Mouse (Mus musculus) midbrain, embryonic 15.5 days (tissue): ENCODE measurements at regions not wholly inside any gene's neighbourhood (a gene's known extent, or its start where the extent isn't known, plus 50 kb on each side); places are given as distances from the start of the nearest gene placed in this dataset.

Experiments used
- ATAC-seq: fragments of 200-750 bp; cut with Nextera tagmentation; replicated peaks from 2 replicates; pipeline ENCODE4 v1.8.0; 2017; ENCODE audit warnings: moderate TSS enrichment
- H3K27ac ChIP-seq: fragments of 300-500 bp; sonication (generic); 2 replicates; pipeline ENCODE4 v1.5.1; 2015; ENCODE audit warnings: mild to moderate bottlenecking, inconsistent platforms
- H3K27me3 ChIP-seq: fragments of 300-500 bp; sonication (generic); replicated peaks from 2 replicates; pipeline ENCODE4 v1.6.1; 2015; ENCODE audit warnings: inconsistent platforms
- H3K36me3 ChIP-seq: fragments of 300-500 bp; sonication (generic); replicated peaks from 2 replicates; pipeline ENCODE4 v1.6.1; 2015; ENCODE audit warnings: inconsistent platforms
- H3K4me1 ChIP-seq: fragments of 300-500 bp; sonication (generic); 2 replicates; pipeline ENCODE4 v1.6.1; 2015; ENCODE audit warnings: inconsistent platforms
- H3K4me2 ChIP-seq: fragments of 300-500 bp; sonication (generic); 2 replicates; pipeline ENCODE4 v1.6.1; 2015; ENCODE audit warnings: inconsistent platforms, mild to moderate bottlenecking, moderate library complexity
- H3K4me3 ChIP-seq: fragments of 300-500 bp; sonication (generic); 2 replicates; pipeline ENCODE4 v1.5.1; 2015; ENCODE audit warnings: mild to moderate bottlenecking, inconsistent platforms
- H3K9ac ChIP-seq: fragments of 300-500 bp; sonication (generic); 2 replicates; pipeline ENCODE4 v1.6.1; 2015; ENCODE audit warnings: mild to moderate bottlenecking, inconsistent platforms
- H3K9me3 ChIP-seq: fragments of 300-500 bp; sonication (generic); 2 replicates; pipeline ENCODE4 v1.6.1; 2016; ENCODE audit warnings: inconsistent platforms
- WGBS: fragments of 180-500 bp; shearing (Covaris S2); methylation state at CpG from one replicate; pipeline ENCODE4 v1.1.7; 2015; ENCODE audit warnings: mixed read lengths; 5-methylcytosine and 5-hydroxymethylcytosine counted together

DNA sequence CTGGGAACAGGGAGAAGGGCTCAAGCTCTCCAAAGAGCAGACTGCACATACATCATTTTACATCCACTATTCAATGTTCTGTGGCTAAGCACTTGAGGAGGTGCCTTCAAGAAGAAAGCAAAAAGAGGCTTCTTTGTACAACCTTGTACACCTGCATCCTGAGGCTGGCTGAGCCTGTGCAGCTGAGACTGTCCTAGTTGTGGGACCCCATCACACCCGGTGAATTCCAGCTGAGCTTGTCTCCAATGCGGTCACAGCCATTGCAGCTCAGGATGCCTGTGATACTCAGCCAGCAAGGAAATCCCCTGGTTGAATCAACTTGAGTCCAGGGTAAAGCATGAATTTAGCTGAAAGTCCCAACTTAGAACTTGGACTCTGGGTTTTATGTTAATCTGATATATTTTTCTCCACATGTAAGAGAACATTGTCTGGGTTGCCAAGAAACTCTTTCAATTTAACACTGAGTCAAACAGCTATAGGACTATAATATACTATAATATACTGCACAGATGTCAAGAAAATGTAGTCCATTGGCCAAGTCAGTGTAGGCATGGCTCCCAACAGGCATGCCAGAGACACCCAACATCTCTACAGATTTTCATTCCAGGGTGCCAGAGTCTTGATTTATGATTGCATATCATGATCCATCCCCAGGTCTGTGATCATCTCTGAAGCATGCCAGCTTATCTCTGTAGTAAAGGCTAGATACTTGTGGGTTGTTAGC is 599.2 kb downstream of the Pard3 start:
- Histone ChIP-seq H3K36me3 (no peaks in the 10 kb centered on the region), H3K9ac (no peak overlapping the region), H3K9me3 (no peaks in the 10 kb centered on the region), H3K4me3 (no peak overlapping the region), H3K27me3 (no peaks in the 10 kb centered on the region), H3K4me1 (no peaks in the 10 kb centered on the region), H3K4me2 (no peak overlapping the region), H3K27ac (no peak overlapping the region)
- WGBS, result 93% methylated on average over 2 of the region's 2 CpGs
- no peak for ATAC-seq

DNA sequence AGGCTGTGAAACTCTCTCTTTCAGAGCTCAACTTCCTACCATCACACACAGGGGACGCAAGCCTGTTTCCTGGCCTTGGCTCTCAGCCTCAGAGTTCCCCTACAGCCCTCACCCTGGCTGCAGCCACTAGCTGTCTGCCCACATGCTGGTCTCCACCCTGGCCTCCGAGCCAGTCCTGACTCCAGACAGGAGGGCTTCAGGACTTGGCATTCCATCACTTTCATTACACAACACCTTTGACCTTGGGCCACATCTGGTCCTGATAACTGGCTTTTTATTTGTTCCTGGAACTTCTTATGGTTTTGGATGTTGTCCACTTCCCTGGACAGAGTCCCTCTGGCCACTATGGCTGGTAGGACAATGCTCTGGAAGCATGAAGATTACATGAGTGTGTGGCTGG is 602.9 kb downstream of the Pard3 start:
- Histone ChIP-seq H3K4me1 (no peaks in the 10 kb centered on the region), H3K9me3 (no peaks in the 10 kb centered on the region), H3K4me3 (no peak overlapping the region), H3K27ac (no peak overlapping the region), H3K9ac (no peak overlapping the region), H3K27me3 (no peaks in the 10 kb centered on the region), H3K4me2 (no peak overlapping the region), H3K36me3 (no peaks in the 10 kb centered on the region)
- ATAC-seq, result no peak
- 75% methylated on average over 2 of the region's 2 CpGs for WGBS

DNA sequence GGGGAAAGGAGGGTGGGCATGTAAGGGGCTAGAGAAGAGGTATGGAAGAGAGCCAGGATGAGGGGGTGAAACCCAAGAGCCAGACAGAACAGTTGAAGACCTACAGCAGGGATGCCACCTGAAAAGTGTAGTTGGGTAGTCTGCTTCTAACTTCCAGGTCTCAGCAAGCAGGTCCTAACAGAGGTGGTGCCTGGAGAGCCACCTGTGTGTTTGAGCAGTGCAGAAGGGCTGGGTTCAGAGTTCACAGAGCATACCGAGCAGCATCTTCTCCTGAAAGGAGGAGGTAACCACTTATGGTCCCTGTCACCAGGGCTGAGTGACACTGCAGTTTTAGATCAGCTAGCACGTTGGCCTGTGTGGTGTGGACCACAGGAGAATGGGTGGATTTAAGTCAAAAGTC is 605.3 kb downstream of the Pard3 start:
- ATAC-seq, result no peak
- H3K9me3 ChIP-seq, result no peaks in the 10 kb centered on the region
- no peak overlapping the region for H3K27ac ChIP-seq
- H3K27me3 ChIP-seq, result no peaks in the 10 kb centered on the region
- WGBS, result 73% methylated on average over 2 of the region's 2 CpGs
- H3K36me3 ChIP-seq, result no peaks in the 10 kb centered on the region
- H3K4me1 ChIP-seq, result no peaks in the 10 kb centered on the region
- H3K4me2 ChIP-seq, result no peak overlapping the region
- H3K4me3 ChIP-seq, result no peak overlapping the region
- H3K9ac ChIP-seq, result no peak overlapping the region

DNA sequence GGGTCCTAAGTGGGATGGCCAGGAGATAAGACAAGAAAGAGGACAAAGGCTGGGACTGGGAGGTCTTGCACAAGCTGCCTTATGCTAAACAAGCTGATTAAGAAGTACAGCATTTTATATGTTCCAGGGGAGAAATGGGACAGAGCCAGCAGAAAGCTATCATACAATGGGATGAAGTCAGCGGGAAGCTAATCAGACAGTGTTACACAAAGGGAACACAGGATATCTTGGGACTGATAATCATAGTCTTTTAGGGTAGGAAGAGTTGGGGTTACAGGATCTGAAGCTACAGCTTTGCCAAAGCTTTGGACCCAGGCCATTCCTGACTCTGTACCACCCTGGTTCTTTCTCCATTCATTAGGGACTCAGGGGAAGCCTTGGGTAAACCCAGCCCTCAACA is 610.4 kb downstream of the Pard3 start:
- no peaks in the 10 kb centered on the region for H3K36me3 ChIP-seq

DNA sequence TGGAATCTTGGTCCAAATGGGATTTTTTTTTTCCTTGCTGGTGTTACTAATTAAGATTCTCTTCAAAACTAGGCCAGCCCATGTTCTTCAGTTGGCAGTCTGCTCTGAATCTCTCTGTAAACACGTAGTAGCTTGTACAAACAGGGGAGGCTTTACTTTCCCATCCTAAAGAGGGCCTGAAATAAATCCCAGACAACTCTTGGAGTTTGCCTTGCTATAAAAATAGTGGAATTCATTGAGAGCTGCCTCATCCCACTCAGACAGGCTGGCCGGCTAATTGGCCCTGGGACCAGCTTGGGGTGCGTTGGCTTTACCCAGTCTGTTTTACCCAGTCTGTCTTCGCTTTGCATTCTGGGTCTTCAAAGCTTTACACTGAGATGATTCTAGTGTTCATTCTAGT is 611.7 kb downstream of the Pard3 start:
- Histone ChIP-seq H3K4me1 (no peaks in the 10 kb centered on the region), H3K4me2 (no peak overlapping the region), H3K9ac (no peak overlapping the region), H3K27me3 (no peaks in the 10 kb centered on the region), H3K27ac (no peak overlapping the region), H3K9me3 (no peaks in the 10 kb centered on the region), H3K36me3 (no peaks in the 10 kb centered on the region), H3K4me3 (no peak overlapping the region)
- 81% methylated on average over 4 of the region's 4 CpGs for WGBS
- no peak for ATAC-seq

More for the DNA sequence above, 610.4 kb downstream of the Pard3 start:
- Histone ChIP-seq H3K4me2 (no peak overlapping the region), H3K4me3 (no peak overlapping the region), H3K27ac (no peak overlapping the region), H3K9ac (no peak overlapping the region), H3K27me3 (no peaks in the 10 kb centered on the region), H3K9me3 (no peaks in the 10 kb centered on the region), H3K4me1 (no peaks in the 10 kb centered on the region)
- no peak for ATAC-seq
- 93% methylated on average over 1 of the region's 1 CpGs for WGBS

DNA sequence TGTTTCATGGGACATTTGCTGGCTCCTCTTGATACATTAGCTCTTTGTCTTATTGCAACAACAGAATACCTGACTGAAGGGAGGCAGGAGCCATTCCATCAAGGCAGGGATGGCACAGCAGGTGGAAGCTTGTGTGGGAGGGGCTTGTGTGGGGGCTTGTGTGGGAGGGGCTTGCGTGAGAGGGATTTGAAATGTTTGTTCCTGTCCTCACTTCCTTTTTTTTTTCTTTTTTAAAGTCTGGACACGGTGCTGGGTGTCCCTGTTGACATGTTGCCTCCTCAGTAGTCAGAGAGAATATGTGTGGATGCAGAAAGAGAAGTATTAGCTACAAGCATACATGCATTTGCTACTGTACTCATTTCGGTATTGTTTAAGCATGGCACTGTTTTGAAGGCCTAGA is 616.5 kb downstream of the Pard3 start:
- H3K4me2 ChIP-seq, result no peak overlapping the region
- H3K27me3 ChIP-seq, result no peaks in the 10 kb centered on the region
- no peak overlapping the region for H3K9ac ChIP-seq
- no peak for ATAC-seq
- no peaks in the 10 kb centered on the region for H3K9me3 ChIP-seq
- no peak overlapping the region for H3K4me3 ChIP-seq
- 78% methylated on average over 3 of the region's 3 CpGs for WGBS
- no peaks in the 10 kb centered on the region for H3K4me1 ChIP-seq
- no peaks in the 10 kb centered on the region for H3K36me3 ChIP-seq
- H3K27ac ChIP-seq, result no peak overlapping the region

DNA sequence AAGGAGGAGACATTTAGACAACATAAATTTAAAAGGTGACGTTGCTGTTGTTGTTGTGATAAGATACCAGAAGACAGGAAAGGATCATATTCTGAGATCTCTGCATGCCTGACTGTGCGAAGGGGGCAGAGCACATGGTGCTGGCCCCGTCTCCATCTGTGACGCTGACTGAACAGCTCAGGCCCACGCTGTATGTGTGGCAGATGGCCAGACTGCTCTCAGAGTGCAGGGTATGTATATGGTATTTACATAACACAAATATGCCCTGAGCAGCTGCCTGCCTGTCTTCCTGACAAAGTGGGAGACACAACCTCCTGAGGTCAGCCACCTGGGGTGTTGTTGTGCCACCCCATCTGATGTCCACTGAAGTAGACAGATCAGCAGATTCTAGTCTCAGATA is 620.5 kb downstream of the Pard3 start:
- ATAC-seq, result no peak
- H3K4me3 ChIP-seq, result no peak overlapping the region
- no peaks in the 10 kb centered on the region for H3K9me3 ChIP-seq
- H3K4me2 ChIP-seq, result no peak overlapping the region
- H3K27me3 ChIP-seq, result no peaks in the 10 kb centered on the region
- no peaks in the 10 kb centered on the region for H3K4me1 ChIP-seq
- H3K9ac ChIP-seq, result no peak overlapping the region
- no peak overlapping the region for H3K27ac ChIP-seq
- no peaks in the 10 kb centered on the region for H3K36me3 ChIP-seq
- 68% methylated on average over 5 of the region's 5 CpGs for WGBS

DNA sequence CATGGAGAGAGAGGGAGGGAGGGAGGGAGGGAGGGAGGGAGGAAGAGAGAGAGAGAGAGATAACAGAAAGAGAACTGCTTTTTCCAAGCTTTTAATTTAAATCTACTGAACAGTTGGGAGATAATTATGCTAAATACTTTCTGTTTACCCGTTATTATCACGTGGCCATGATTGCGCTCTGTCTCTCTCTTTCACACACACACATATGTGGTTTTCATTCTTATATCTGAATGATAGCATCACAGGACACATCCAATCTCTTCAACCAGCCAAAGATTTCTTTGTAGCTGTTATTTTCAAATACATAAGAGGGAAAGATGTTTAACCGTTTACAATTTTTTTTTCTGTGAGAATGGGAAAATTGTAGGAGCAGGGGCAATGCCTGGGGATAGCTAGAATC is 627.1 kb downstream of the Pard3 start:
- Histone ChIP-seq H3K4me1 (no peaks in the 10 kb centered on the region), H3K9ac (no peak overlapping the region), H3K4me3 (no peak overlapping the region), H3K36me3 (no peaks in the 10 kb centered on the region), H3K9me3 (no peaks in the 10 kb centered on the region), H3K4me2 (no peak overlapping the region), H3K27ac (no peak overlapping the region), H3K27me3 (no peaks in the 10 kb centered on the region)
- ATAC-seq, result no peak
- WGBS, result 78% methylated on average over 4 of the region's 4 CpGs

DNA sequence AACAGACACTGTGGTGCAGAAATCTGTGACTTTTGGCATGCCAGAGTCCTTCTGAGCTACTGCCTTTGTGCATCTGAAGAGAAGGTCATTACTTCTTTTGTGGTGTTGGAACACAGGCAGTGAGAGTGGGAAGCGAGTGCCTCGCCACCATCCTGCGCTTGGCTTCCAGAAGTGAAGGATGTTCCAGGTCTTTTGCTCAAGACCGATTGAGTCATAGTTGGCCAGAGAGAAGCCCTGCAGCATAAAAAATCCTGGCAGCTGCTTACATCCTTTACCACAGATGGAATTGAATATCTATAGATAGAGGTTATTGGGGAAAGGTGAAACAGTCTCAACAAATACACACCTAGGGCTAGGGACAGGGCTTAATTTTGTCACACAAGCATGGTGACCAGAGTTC is 634.7 kb downstream of the Pard3 start:
- ATAC-seq, result no peak
- no peak overlapping the region for H3K4me2 ChIP-seq
- H3K4me1 ChIP-seq, result no peaks in the 10 kb centered on the region
- H3K27ac ChIP-seq, result no peak overlapping the region
- no peaks in the 10 kb centered on the region for H3K36me3 ChIP-seq
- no peaks in the 10 kb centered on the region for H3K27me3 ChIP-seq
- no peak overlapping the region for H3K9ac ChIP-seq
- H3K4me3 ChIP-seq, result no peak overlapping the region
- 93% methylated on average over 4 of the region's 4 CpGs for WGBS
- H3K9me3 ChIP-seq, result no peaks in the 10 kb centered on the region

DNA sequence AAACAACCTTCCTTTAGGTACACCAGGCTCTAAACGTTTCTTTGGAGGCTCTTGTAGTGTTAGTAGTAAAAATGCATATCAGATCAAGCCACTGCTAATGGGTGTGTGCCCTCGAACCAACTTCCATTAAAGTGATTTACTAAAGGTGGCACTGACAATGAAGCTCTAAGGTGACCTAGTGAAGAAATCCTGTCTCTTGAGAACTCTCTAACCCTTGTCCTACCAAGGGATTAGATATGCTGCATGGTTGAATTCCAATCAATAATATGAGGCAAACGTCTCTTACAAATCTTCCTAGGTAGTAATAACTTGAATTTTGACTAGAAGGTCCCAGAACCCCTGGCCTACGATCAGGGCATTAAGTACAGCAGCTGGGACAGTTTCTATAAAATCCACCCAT is 640.7 kb downstream of the Pard3 start:
- Histone ChIP-seq H3K4me2 (no peak overlapping the region), H3K27me3 (no peaks in the 10 kb centered on the region), H3K9me3 (no peaks in the 10 kb centered on the region), H3K4me1 (no peaks in the 10 kb centered on the region), H3K9ac (no peak overlapping the region), H3K4me3 (no peak overlapping the region), H3K36me3 (no peaks in the 10 kb centered on the region), H3K27ac (no peak overlapping the region)
- no peak for ATAC-seq
- 77% methylated on average over 4 of the region's 4 CpGs for WGBS

DNA sequence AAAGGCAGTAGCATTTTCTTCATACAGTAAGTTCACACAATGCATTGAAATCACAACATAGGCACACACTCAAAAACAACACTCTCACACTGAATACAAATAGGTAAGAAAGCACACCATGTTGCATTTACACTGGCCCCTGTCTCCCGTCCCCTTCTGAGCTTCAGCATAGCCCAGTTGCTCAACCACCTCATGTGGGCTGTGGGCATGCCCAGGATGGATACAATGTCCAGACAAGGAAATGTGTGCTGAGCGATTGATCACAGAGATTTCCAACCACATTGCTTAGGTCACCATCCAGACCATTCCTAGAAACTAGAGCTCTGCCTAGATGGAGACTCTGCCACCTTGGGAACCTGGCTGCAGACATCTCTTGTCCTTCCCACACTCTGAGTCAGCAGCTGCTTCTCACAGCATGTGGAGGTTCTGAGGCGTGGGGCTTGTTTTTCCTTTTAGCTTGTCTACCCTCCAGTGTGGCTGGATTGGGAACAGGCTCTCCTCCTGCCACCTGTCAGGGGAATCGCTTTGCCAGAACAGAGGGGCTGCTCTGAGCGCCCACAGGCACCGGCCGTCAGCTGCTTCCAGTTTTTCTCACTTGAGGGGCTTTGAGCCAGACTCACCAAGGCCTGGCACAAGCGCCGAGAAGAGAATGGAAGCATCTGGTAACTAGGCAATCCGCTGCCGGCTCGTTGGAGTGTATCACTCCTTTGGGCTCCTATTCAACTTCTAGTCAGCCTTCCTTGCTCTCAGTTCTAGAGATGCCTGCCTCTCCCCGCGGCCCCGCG is 642.5 kb downstream of the Pard3 start:
- H3K4me1 ChIP-seq, result no peaks in the 10 kb centered on the region
- H3K9ac ChIP-seq, result no peak overlapping the region
- H3K4me3 ChIP-seq, result no peak overlapping the region
- H3K27ac ChIP-seq, result 0 out of 2 replicates have a peak overlapping the region, but pooled peaks have one; percentile 15
- H3K27me3 ChIP-seq, result no peaks in the 10 kb centered on the region
- ATAC-seq, result peak; percentile 58
- H3K9me3 ChIP-seq, result no peaks in the 10 kb centered on the region
- WGBS, result 43% methylated on average over 16 of the region's 16 CpGs
- no peaks in the 10 kb centered on the region for H3K36me3 ChIP-seq
- H3K4me2 ChIP-seq, result no peak overlapping the region

DNA sequence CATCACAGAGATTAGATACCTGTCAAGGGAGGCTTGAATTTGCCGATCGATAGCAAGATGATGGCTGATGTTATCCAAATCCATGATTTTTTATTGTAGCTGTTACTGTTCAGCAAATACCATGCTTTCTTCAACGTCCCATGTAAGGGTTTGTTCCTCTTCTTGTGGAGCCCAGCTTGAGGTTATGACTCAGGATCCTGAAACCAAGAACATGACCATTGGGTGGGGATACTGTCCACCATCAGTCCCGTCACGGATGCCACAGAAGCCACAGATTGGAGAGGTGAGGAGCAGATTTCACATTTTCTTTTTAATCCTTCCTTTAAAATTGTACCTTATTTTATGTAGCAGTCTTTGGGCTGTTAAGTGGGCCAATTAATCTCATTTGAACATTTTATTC is 645.7 kb downstream of the Pard3 start:
- no peaks in the 10 kb centered on the region for H3K9me3 ChIP-seq
- no peaks in the 10 kb centered on the region for H3K27me3 ChIP-seq
- no peak for ATAC-seq
- no peak overlapping the region for H3K9ac ChIP-seq
- H3K36me3 ChIP-seq, result no peaks in the 10 kb centered on the region
- H3K4me2 ChIP-seq, result no peak overlapping the region
- no peaks in the 10 kb centered on the region for H3K4me1 ChIP-seq
- no peak overlapping the region for H3K27ac ChIP-seq
- WGBS, result 96% methylated on average over 5 of the region's 5 CpGs
- no peak overlapping the region for H3K4me3 ChIP-seq

DNA sequence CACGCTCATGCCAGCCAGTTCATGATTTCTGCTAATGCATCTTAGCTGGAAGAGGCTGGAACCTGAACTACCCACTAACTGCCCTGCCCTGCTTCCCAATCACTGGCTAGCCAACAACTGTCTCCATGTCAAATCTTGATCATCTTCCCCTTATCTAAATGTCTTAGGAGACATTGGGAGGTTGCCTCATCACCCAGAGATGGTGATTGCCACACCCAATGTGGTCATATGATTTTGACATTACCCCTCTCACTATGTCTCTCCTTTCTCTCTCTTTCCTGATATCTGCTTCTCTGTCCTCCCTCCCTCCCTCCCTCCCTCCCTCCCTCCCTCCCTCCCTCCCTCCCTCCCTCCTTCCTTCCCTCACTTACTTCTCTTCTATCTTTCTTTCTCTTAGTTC is 643.3 kb upstream of the Nrp1 start:
- no peaks in the 10 kb centered on the region for H3K36me3 ChIP-seq
- no peak overlapping the region for H3K4me2 ChIP-seq
- H3K9me3 ChIP-seq, result no peaks in the 10 kb centered on the region
- no peak for ATAC-seq
- H3K4me3 ChIP-seq, result no peak overlapping the region
- H3K27ac ChIP-seq, result no peak overlapping the region
- H3K9ac ChIP-seq, result no peak overlapping the region
- WGBS, result 86% methylated on average over 1 of the region's 1 CpGs
- H3K27me3 ChIP-seq, result no peaks in the 10 kb centered on the region
- peaks cover 4% of the 10 kb centered on the region for H3K4me1 ChIP-seq
